Mouse (Mus musculus) hindbrain, embryonic 10.5 days (tissue): ENCODE results near the gene Gm47791. TPM values are rescaled to one million over a fixed set of nuclear protein-coding genes. Genes with fewer than 3 reads are reported as not detected.

Source experiments
- DNase-seq: peaks from one replicate; pipeline ENCODE4 v3.0.0-alpha.2; 2017; ENCODE audit warnings: low spot score
- H3K27ac ChIP-seq: fragments of 300-500 bp; sonication (generic); 2 replicates; pipeline ENCODE4 v1.5.1; 2016; ENCODE audit warnings: mild to moderate bottlenecking, moderate library complexity
- H3K27me3 ChIP-seq: fragments of 300-500 bp; sonication (generic); 2 replicates; pipeline ENCODE4 v1.6.1; 2016; ENCODE audit warnings: mild to moderate bottlenecking; ENCODE audit not compliant: poor library complexity, insufficient read depth, severe bottlenecking
- H3K36me3 ChIP-seq: fragments of 300-500 bp; sonication (generic); 2 replicates; pipeline ENCODE4 v1.6.1; 2016; ENCODE audit warnings: mild to moderate bottlenecking, moderate library complexity
- H3K4me1 ChIP-seq: fragments of 300-500 bp; sonication (generic); replicated peaks from 2 replicates; pipeline ENCODE4 v1.6.1; 2016; ENCODE audit warnings: mild to moderate bottlenecking
- H3K4me3 ChIP-seq: fragments of 300-500 bp; sonication (generic); 2 replicates; pipeline ENCODE4 v1.5.1; 2016; ENCODE audit warnings: mild to moderate bottlenecking, moderate library complexity
- H3K9me3 ChIP-seq: fragments of 300-500 bp; sonication (generic); 2 replicates; pipeline ENCODE4 v1.6.1; 2016; ENCODE audit warnings: mild to moderate bottlenecking, moderate library complexity
- WGBS: fragments of 180-500 bp; shearing (Covaris S2); methylation state at CpG from one replicate; pipeline ENCODE4 v1.1.7; 2016; 5-methylcytosine and 5-hydroxymethylcytosine counted together
- polyA plus RNA-seq: library from polyadenylated mRNA; unstranded; fragments of >200 nt; fragmentation: Nextera tagmentation; extraction: Ambion mirVana; gene quantifications from 2 replicates; pipeline ENCODE4 v1.2.1, GENCODE M21; 2016

Gm47791 gene
- polyA plus RNA-seq, 1 experiment from 2014 or later: not detected

DNA sequence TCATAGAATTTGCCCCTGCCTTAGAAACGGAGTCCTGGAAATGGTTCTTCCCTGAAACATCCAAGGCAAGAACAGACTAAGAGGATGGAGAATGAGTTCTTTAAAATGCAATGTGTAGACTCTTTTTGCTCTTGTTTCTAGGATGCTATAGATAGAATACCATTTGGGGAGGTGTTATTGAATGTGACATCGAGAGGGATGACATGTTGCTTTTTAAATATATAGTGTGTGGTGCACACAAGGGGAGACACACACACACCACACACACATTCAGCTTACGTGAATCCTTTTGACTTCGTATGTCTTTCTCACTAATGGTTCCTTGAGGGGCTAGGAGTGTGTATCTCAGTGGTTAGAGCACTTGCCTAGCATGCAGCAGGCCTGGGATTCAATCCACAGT, 4.2 kb upstream of the Gm47791 start:
- Histone ChIP-seq H3K4me1 (no peaks in the 10 kb centered on the region), H3K9me3 (no peaks in the 10 kb centered on the region), H3K36me3 (peaks cover 4% of the 10 kb centered on the region; the same call in 1 of the 2 replicates), H3K27me3 (no peaks in the 10 kb centered on the region), H3K27ac (no peak overlapping the region), H3K4me3 (no peak overlapping the region)
- 92% methylated on average over 4 of the region's 4 CpGs for WGBS
- no peak for DNase-seq

DNA sequence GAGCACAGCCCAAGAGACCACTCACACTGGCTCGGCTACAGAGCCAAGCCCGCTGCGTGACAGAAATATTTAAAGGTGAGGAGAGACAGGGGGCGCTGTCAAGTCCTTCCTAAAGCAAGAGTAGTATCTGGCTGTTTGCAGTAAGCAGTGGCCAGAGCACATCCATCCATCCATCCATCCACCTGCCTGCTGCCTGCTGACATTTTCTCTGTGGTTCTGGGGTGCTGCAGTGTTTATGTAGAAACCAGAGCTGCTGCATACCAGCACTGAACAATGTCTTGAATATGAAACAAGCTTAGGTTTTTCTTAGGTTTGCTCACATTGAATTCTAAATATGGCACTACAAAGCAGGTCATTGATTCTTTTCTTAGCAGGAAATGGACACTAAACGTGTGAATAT, 2.2 kb upstream of the Gm47791 start:
- H3K27me3 ChIP-seq: no peaks in the 10 kb centered on the region
- no peaks in the 10 kb centered on the region for H3K4me1 ChIP-seq
- no peaks in the 10 kb centered on the region for H3K9me3 ChIP-seq
- no peak overlapping the region for H3K27ac ChIP-seq
- no peak for DNase-seq
- no peak overlapping the region for H3K4me3 ChIP-seq
- peaks cover 4% of the 10 kb centered on the region; the same call in 1 of the 2 replicates for H3K36me3 ChIP-seq
- WGBS: 73% methylated on average over 5 of the region's 5 CpGs

DNA sequence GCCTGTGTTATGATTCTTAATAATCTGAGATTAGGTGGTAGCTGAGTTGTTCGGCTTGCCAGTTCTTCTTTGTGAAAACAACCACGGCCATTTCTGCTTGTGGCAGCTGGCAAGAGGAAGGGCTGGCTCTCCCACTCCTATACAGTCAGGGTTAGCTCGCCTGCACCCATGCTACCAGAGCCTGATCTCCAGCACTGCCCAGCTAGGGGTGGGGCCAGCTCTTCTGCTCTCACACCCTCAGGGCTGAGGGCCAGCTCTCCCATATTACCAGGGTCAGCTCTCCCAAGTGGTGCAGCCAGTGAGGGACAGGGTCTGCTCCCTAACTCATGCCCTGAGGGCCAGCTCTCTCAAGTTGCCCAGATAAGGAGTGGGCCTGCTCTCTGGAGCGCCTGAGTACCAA, 1.4 kb upstream of the Gm47791 start:
- no peaks in the 10 kb centered on the region for H3K4me1 ChIP-seq
- peak overlapping the region; percentile 50; the same call in 1 of the 2 replicates for H3K27ac ChIP-seq
- no peaks in the 10 kb centered on the region for H3K27me3 ChIP-seq
- peaks cover 4% of the 10 kb centered on the region; the same call in 1 of the 2 replicates for H3K36me3 ChIP-seq
- H3K9me3 ChIP-seq: no peaks in the 10 kb centered on the region
- DNase-seq: no peak
- no peak overlapping the region for H3K4me3 ChIP-seq
- 85% methylated on average over 4 of the region's 4 CpGs for WGBS

DNA sequence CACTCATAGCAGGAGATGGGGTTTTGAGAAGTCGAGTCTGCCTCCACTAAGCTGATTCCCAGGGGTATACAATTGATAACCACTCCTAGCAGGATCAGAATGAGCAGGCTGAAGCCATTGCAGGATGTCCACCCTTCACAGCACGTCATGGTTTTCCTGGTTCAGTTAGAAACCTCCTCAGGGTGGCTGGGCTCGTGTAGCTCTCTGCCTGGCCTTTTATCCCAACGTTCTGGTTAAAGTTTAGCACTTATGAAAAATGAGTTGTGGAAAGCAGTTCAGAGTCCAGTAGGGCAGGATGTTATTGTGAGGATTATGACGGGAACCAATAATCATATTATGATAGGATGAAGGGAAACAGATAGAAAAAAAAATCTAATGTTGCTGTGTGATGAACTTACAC, 2.8 kb downstream of the Gm47791 start, which contains the start of gene Tm4sf20:
TSS of gene Tm4sf20 (minus strand) at position 193 of the 400 bp plus-strand sequence.
- peaks cover 4% of the 10 kb centered on the region; the same call in 1 of the 2 replicates for H3K36me3 ChIP-seq
- WGBS: 82% methylated on average over 5 of the region's 5 CpGs
- H3K9me3 ChIP-seq: no peaks in the 10 kb centered on the region
- no peaks in the 10 kb centered on the region for H3K4me1 ChIP-seq
- no peak for DNase-seq
- no peak within 1 kb of the TSS for H3K4me3 ChIP-seq
- H3K27me3 ChIP-seq: no peaks in the 10 kb centered on the region
- H3K27ac ChIP-seq: no peak within 1 kb of the TSS

DNA sequence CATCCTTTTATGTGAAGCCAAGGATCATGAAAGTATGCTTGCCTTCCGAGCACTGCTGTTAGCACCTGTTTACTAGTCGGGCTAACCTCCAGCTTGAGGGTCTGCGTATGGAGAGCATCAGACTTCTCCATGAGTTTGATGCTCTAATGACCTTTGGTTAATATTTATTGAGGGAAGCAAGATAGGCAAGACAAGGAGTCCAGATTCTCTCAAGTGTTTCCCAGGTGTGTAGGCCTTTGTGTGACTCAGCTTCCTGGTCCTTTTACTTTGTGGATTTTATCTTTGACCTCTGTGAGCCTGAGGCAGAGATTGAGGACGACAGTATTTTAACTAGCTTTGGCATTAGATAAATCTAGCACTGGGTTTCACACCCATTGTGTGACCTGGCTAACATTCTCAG, 4.4 kb downstream of the Gm47791 start:
- Histone ChIP-seq H3K4me3 (no peak overlapping the region), H3K4me1 (no peaks in the 10 kb centered on the region), H3K27me3 (no peaks in the 10 kb centered on the region), H3K9me3 (no peaks in the 10 kb centered on the region), H3K36me3 (peaks cover 17% of the 10 kb centered on the region), H3K27ac (no peak overlapping the region)
- no peak for DNase-seq
- 91% methylated on average over 4 of the region's 4 CpGs for WGBS

DNA sequence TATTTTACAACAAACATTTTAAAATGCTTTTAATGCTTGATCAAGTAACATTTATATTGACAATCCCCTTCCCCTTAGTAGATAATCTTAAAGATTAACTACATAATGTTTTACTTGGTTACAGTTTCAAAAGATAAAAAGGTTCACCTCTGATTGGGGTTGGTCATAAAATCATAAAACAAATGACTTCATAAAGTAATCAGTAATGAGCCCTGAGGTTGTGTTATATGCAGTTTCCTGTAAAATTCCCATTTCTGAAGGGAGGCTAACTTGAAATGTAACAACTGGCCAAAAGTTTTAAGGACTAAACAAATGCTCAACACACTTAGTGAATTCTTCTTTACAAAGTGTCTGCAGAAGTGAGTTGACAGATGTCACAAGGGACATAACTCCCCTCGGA, 4.8 kb downstream of the Gm47791 start:
- Histone ChIP-seq H3K9me3 (no peaks in the 10 kb centered on the region), H3K36me3 (peaks cover 21% of the 10 kb centered on the region), H3K4me1 (no peaks in the 10 kb centered on the region), H3K27me3 (no peaks in the 10 kb centered on the region), H3K27ac (no peak overlapping the region), H3K4me3 (no peak overlapping the region)
- no peak for DNase-seq
- WGBS: 84% methylated on average over 1 of the region's 1 CpGs

DNA sequence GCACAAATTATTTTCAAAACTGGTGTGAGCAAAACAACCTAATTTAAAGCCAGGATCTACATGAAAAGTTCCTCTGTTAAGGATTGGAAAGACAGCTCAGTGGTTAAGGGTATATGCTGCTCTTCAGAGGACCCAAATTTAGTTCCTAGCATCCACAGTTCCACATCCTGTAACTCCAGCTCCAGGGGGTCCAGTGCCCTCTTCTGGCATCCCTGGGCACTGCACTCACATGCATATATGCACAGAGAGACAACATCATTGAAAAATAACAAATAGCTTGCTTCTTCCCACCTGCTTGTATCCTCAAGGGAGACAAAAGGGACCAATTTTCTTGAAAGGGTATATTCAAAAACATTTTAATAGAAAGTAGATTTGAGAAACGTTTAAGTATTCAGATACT, 8.8 kb downstream of the Gm47791 start:
- H3K27me3 ChIP-seq: no peaks in the 10 kb centered on the region
- H3K27ac ChIP-seq: no peak overlapping the region
- H3K4me3 ChIP-seq: no peak overlapping the region
- WGBS: 88% methylated on average over 1 of the region's 1 CpGs
- no peak for DNase-seq
- peaks cover 32% of the 10 kb centered on the region for H3K36me3 ChIP-seq
- no peaks in the 10 kb centered on the region for H3K4me1 ChIP-seq
- no peaks in the 10 kb centered on the region for H3K9me3 ChIP-seq

DNA sequence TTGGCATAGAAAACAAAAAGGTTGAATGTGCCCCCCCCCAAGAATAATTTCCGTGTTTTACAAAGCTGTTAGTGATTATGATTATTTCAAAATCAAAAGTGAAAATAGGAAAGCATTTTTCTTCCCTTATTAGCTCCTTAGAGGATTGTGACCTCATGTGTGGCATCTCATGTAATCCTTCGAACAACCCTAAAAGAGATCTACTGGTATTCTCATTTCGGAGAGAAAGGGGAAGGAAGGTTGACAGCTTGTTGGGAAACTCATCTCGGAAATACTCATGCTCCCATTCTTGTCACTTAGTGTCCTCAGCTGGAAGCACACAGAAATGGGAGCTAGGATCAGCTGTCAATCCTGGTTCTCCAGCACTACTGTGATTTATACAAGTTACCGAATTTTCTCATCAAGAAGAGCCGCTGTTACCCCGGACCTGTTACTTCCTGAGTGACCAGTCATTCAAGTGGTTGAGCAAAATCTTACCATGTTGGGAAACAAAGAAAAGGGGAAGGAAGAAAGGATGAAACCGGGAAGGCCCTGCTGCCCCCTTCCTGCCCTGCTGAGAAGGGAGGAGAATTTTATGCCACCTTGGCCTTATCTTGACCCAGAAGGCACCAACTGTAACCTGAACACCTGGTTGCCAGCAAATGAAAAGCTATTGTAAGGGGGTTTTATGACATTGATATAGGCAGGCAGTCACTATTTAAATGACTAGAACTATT, 9.4 kb downstream of the Gm47791 start:
- DNase-seq: no peak
- Histone ChIP-seq H3K27ac (no peak overlapping the region), H3K4me3 (no peak overlapping the region), H3K36me3 (peaks cover 38% of the 10 kb centered on the region), H3K9me3 (no peaks in the 10 kb centered on the region), H3K27me3 (no peaks in the 10 kb centered on the region), H3K4me1 (no peaks in the 10 kb centered on the region)
- WGBS: 92% methylated on average over 8 of the region's 8 CpGs

DNA sequence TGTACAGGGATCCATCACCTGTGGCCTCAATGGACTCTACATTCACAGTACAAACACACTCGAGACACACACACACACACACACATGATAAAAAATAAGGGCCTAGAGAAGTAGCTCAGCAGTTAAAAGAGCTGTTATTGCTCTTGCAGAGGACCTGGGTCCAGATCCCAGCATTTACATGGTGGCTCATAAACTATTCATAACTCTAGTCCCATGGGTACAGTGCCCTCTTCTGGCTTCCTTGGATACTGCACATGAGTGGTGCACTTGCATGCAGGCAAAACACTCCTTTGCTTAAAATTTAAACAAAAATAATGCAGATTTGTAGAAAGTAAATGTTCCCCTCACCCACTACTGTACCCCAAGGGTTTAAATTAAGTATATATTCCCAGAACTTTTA, 11.5 kb downstream of the Gm47791 start:
- WGBS: 89% methylated on average over 1 of the region's 1 CpGs
- H3K27me3 ChIP-seq: no peaks in the 10 kb centered on the region
- H3K4me3 ChIP-seq: no peak overlapping the region
- peaks cover 59% of the 10 kb centered on the region for H3K36me3 ChIP-seq
- DNase-seq: peak; percentile 10
- no peaks in the 10 kb centered on the region for H3K9me3 ChIP-seq
- H3K27ac ChIP-seq: no peak overlapping the region
- no peaks in the 10 kb centered on the region for H3K4me1 ChIP-seq

DNA sequence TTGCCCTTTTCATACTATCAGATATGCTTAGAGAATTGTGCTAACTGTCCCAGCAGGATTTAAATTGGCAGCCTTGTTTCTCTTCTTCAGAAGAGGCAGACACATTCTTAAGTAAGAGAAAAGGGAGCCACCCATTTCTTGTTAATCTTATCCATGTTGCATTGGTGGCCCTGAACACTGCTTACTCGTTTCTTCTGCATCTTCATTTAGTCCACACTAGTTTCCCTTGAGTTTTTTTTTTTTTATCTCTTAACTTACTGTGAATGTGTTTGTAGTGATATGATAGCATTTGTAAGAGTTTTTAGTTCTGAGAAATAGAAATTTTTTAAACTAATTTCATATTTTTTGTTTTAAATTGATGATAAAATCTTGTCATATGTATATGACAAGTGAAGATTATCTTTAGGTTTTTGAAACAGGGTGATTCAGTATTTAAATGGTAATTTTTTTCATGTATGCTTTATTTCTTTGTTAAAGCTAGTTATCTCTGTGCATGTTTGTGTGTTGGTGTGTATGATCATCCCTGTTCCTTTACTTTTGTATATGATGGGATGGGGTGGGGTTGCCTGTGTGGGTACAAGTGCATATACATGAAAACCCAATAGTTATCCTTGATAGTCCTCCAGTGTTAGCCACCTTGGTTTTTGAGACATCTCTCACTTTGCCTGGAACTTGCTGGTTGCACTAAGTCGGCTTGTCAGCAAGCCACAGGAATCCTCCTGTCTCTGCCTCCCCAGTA, 23.2 kb downstream of the Gm47791 start:
- DNase-seq: no peak
- H3K9me3 ChIP-seq: no peaks in the 10 kb centered on the region
- H3K36me3 ChIP-seq: peaks cover 30% of the 10 kb centered on the region
- WGBS: 86% methylated on average over 2 of the region's 2 CpGs
- no peak overlapping the region for H3K4me3 ChIP-seq
- no peak overlapping the region for H3K27ac ChIP-seq
- no peaks in the 10 kb centered on the region for H3K27me3 ChIP-seq
- H3K4me1 ChIP-seq: no peaks in the 10 kb centered on the region

DNA sequence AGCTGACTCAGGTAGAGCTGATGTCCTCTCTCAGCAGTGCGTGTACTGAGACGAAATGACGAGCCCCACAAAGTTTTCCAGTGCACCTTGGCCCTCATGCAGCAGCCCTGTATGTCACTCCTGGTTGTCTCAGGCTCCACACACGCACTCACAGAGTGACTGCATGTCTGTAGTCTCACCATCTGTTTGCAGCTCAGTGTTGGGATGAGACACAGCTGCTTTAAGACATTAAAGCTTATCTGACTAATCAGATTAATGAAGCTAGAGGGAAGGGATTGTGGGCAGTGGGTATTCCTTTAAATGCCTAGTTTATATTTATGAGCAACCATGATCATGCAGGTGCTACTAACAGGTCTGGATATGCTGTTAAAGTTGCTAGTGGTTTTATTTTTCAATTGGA, 24.6 kb downstream of the Gm47791 start:
- H3K27ac ChIP-seq: no peak overlapping the region
- no peaks in the 10 kb centered on the region for H3K9me3 ChIP-seq
- H3K4me1 ChIP-seq: no peaks in the 10 kb centered on the region
- H3K36me3 ChIP-seq: peaks cover 31% of the 10 kb centered on the region
- 92% methylated on average over 4 of the region's 4 CpGs for WGBS
- DNase-seq: no peak
- H3K27me3 ChIP-seq: no peaks in the 10 kb centered on the region
- no peak overlapping the region for H3K4me3 ChIP-seq

DNA sequence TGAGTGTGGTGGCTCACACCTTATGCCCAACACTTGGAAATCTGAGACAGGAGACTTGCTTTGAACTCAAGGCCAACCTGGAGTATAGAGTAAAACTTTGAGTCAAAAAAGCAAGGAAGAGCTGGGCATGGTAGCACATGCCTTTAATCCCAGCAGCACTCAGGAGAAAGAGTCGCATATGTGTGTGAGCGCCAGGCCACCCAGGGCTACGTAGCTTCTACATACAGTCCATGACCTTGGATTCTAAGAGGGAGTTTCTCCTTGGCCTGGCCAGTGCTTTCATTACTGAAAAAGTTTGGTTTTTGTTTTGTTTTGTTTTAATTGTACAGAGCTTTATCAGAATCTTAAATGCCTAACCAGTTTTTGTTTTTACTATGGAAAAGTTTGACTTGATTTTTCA, 27.1 kb downstream of the Gm47791 start:
- H3K4me1 ChIP-seq: no peaks in the 10 kb centered on the region
- H3K9me3 ChIP-seq: no peaks in the 10 kb centered on the region
- no peak for DNase-seq
- H3K27ac ChIP-seq: no peak overlapping the region
- H3K36me3 ChIP-seq: peaks cover 32% of the 10 kb centered on the region
- WGBS: 98% methylated on average over 3 of the region's 3 CpGs
- H3K4me3 ChIP-seq: no peak overlapping the region
- no peaks in the 10 kb centered on the region for H3K27me3 ChIP-seq

DNA sequence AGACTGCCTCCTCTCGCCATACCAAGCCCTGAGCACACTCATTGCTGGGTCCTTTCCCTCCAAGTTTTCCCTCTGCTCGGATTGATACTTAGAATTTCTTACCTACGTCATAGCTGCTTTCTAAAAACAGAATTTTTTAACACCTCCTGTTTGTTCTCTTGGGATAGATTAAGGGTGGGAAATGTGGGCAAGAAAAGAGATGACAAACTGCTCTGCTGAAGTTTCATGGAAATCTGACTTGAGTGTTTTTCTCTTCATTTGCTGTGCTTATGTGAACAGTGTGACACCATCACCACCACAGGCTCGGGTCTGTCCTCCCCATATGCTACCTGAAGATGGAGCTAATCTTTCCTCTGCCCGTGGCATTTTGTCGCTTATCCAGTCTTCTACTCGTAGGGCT, 29.5 kb downstream of the Gm47791 start:
- Histone ChIP-seq H3K4me1 (no peaks in the 10 kb centered on the region), H3K4me3 (no peak overlapping the region), H3K36me3 (peaks cover 49% of the 10 kb centered on the region), H3K27me3 (no peaks in the 10 kb centered on the region), H3K9me3 (no peaks in the 10 kb centered on the region), H3K27ac (no peak overlapping the region)
- no peak for DNase-seq
- 89% methylated on average over 7 of the region's 7 CpGs for WGBS
